Mouse (Mus musculus) ZHBTc4 (cell line): ENCODE results near the gene Ttll6.

Experiments used
- DNase-seq: peaks from one replicate; pipeline ENCODE4 v3.0.0-alpha.2; 2011; ENCODE audit warnings: low read depth, low spot score

Ttll6 gene

GRCm38 (mm10) chr11:96168125-96168524 lies 34.5 kb downstream of the Ttll6 start:
- no peak for DNase-seq

GRCm38 (mm10) chr11:96169016-96169415 lies 35.4 kb downstream of the Ttll6 start:
- DNase-seq, result no peak

- peak; percentile 32 for DNase-seq
Measured at GRCm38 (mm10) chr11:96170711-96171379, 37.3 kb downstream of the Ttll6 start.

- DNase-seq, result no peak
Measured at GRCm38 (mm10) chr11:96171601-96172000, 38.0 kb downstream of the Ttll6 start.

- no peak for DNase-seq
Measured at GRCm38 (mm10) chr11:96172511-96173287, 39.1 kb downstream of the Ttll6 start.

GRCm38 (mm10) chr11:96173288-96173840 lies 39.8 kb downstream of the Ttll6 start:
- DNase-seq, result no peak

GRCm38 (mm10) chr11:96174881-96175280 lies 41.3 kb downstream of the Ttll6 start:
- no peak for DNase-seq

- no peak for DNase-seq
Measured at GRCm38 (mm10) chr11:96175511-96175910, 41.9 kb downstream of the Ttll6 start.

- no peak for DNase-seq
Measured at GRCm38 (mm10) chr11:96175951-96176530, 42.5 kb downstream of the Ttll6 start.

- no peak for DNase-seq
Measured at GRCm38 (mm10) chr11:96176841-96177240, 43.3 kb downstream of the Ttll6 start.

- DNase-seq, result peak; percentile 75
Measured at GRCm38 (mm10) chr11:96177546-96178174, 44.1 kb downstream of the Ttll6 start.

GRCm38 (mm10) chr11:96178356-96178755 lies 44.8 kb downstream of the Ttll6 start:
- DNase-seq, result no peak

GRCm38 (mm10) chr11:96178911-96179503 lies 45.4 kb downstream of the Ttll6 start:
- DNase-seq, result no peak

- DNase-seq, result no peak
Measured at GRCm38 (mm10) chr11:96181061-96181460, 47.5 kb downstream of the Ttll6 start.

GRCm38 (mm10) chr11:96184233-96184632 lies 50.6 kb downstream of the Ttll6 start:
- DNase-seq, result no peak

GRCm38 (mm10) chr11:96187321-96187720 lies 53.7 kb downstream of the Ttll6 start:
- DNase-seq, result no peak

GRCm38 (mm10) chr11:96189810-96190522 lies 56.4 kb downstream of the Ttll6 start:
- peak; percentile 95 for DNase-seq

- DNase-seq, result no peak
Measured at GRCm38 (mm10) chr11:96191132-96191531, 57.5 kb downstream of the Ttll6 start.

GRCm38 (mm10) chr11:96193521-96194400 lies 60.2 kb downstream of the Ttll6 start, which contains the start of gene Hoxb13:
Hoxb13 (plus strand) TSS chr11:96194316.
- DNase-seq, result peak; percentile 82

- DNase-seq, result no peak
Measured at GRCm38 (mm10) chr11:96194401-96194710, 60.8 kb downstream of the Ttll6 start.
